Mouse (Mus musculus) forebrain, postnatal 0 days (tissue): ENCODE measurements at regions not wholly inside any gene's neighbourhood (a gene's known extent, or its start where the extent isn't known, plus 50 kb on each side); places are given as distances from the start of the nearest gene placed in this dataset.

Source experiments
- ATAC-seq: fragments of 200-750 bp; cut with Nextera tagmentation; 2 replicates; pipeline ENCODE4 v1.8.0; 2017; ENCODE audit warnings: mild to moderate bottlenecking, moderate library complexity
- DNase-seq: peaks from one replicate; pipeline ENCODE4 v3.0.0-alpha.2; 2015
- H3K27ac ChIP-seq: fragments of 300-500 bp; sonication (generic); 2 replicates; pipeline ENCODE4 v1.5.1; 2014; ENCODE audit warnings: low read depth, mild to moderate bottlenecking, antibody characterized with exemption, low read length, moderate library complexity, mixed read lengths
- H3K27me3 ChIP-seq: fragments of 300-500 bp; sonication (generic); 2 replicates; pipeline ENCODE4 v1.6.1; 2014; ENCODE audit warnings: mild to moderate bottlenecking, low read length, mixed read lengths; ENCODE audit not compliant: insufficient read depth
- H3K36me3 ChIP-seq: fragments of 300-500 bp; sonication (generic); 2 replicates; pipeline ENCODE4 v1.6.1; 2014; ENCODE audit warnings: mild to moderate bottlenecking, moderate library complexity; ENCODE audit not compliant: insufficient read depth
- H3K4me1 ChIP-seq: fragments of 300-500 bp; sonication (generic); 2 replicates; pipeline ENCODE4 v1.6.1; 2014; ENCODE audit warnings: antibody characterized with exemption; ENCODE audit not compliant: insufficient read depth
- H3K4me2 ChIP-seq: fragments of 300-500 bp; sonication (generic); 2 replicates; pipeline ENCODE4 v1.6.1; 2014; ENCODE audit warnings: low read depth, mild to moderate bottlenecking, moderate library complexity
- H3K4me3 ChIP-seq: fragments of 300-500 bp; sonication (generic); 2 replicates; pipeline ENCODE4 v1.5.1; 2014; ENCODE audit warnings: low read depth, low read length, mixed read lengths
- H3K9ac ChIP-seq: fragments of 300-500 bp; sonication (generic); 2 replicates; pipeline ENCODE4 v1.6.1; 2014; ENCODE audit warnings: mild to moderate bottlenecking
- H3K9me3 ChIP-seq: fragments of 300-500 bp; sonication (generic); 2 replicates; pipeline ENCODE4 v1.6.1; 2016; ENCODE audit warnings: low read length
- CTCF ChIP-seq: sonication (generic); IDR thresholded peaks from 2 replicates; pipeline ENCODE4 v1.5.1; 2016; ENCODE audit warnings: antibody characterized with exemption, control low read depth, low read depth
- WGBS: fragments of 180-500 bp; shearing (Covaris S2); extraction: QIAGEN DNeasy Blood & Tissue Kit; methylation state at CpG from one replicate; pipeline ENCODE4 v1.1.7; 2014; 5-methylcytosine and 5-hydroxymethylcytosine counted together

DNA sequence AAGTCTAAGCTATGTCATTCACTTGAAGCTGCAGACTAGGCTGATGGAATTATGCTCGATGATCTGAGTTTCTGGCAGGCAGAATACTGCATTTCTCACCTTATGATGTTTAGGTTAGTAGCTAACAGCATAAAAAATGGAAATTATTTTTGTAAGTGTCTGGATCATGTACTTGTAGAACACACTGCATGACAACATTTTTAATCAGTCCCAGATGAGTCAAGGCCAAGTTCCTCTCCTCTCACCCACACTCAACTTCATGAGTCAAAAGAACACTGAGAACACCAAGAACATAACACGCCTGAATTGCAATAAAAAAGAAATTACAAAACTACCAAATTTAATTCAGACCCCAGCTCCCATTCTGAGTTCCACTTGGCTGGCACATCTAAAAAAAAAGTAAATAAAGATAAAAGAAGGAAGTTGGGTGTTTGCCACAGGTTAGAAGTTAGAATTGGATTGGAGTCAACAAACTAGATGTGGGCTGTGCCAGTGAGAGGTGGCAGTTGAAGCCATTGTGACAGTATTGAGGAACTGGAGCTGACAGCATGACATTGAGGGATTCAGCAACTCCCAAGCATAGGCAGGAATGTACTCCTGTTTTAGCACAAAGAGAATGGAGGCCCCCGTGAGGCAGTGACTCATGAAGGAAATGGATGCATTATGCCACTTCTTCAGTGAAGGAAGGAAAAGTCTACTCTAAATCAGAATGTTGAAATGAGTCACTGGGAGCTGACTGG is 222.8 kb upstream of the 4931408C20Rik start:
- H3K36me3 ChIP-seq, result no peaks in the 10 kb centered on the region
- WGBS, result 68% methylated on average over 3 of the region's 3 CpGs
- DNase-seq, result no peak
- no peak overlapping the region for H3K27ac ChIP-seq
- H3K9me3 ChIP-seq, result no peaks in the 10 kb centered on the region
- H3K4me2 ChIP-seq, result no peak overlapping the region
- no peaks in the 10 kb centered on the region for H3K4me1 ChIP-seq
- TF ChIP-seq CTCF, result no peak
- no peak overlapping the region for H3K9ac ChIP-seq
- ATAC-seq, result peak; percentile 29; the same call in 1 of the 2 replicates
- no peaks in the 10 kb centered on the region for H3K27me3 ChIP-seq
- no peak overlapping the region for H3K4me3 ChIP-seq

DNA sequence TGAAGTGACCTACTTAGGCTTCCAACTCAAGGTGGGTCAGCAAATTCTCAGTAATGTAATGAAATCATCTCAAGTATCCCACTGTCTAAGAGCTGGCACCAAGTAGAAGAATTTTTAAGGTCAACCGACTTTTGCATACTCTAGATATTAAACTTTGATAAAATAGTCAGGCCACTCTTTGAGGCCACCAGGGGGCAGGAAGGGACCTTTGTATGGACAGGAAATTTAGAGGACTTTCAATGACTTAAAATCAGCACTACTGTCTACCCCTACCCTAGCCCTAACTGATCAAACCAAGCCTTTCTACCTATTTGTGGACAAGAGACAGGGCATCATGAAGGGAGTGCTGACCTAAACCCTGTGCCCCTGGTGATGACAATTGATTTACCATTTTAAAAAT is 215.0 kb upstream of the 4931408C20Rik start:
- H3K27me3 ChIP-seq, result no peaks in the 10 kb centered on the region
- H3K9ac ChIP-seq, result no peak overlapping the region
- H3K4me2 ChIP-seq, result no peak overlapping the region
- DNase-seq, result no peak
- H3K4me3 ChIP-seq, result no peak overlapping the region
- no peak for ATAC-seq
- H3K27ac ChIP-seq, result no peak overlapping the region
- no peaks in the 10 kb centered on the region for H3K36me3 ChIP-seq
- no peak for TF ChIP-seq CTCF
- H3K4me1 ChIP-seq, result no peaks in the 10 kb centered on the region
- 97% methylated on average over 1 of the region's 1 CpGs for WGBS
- H3K9me3 ChIP-seq, result no peaks in the 10 kb centered on the region

DNA sequence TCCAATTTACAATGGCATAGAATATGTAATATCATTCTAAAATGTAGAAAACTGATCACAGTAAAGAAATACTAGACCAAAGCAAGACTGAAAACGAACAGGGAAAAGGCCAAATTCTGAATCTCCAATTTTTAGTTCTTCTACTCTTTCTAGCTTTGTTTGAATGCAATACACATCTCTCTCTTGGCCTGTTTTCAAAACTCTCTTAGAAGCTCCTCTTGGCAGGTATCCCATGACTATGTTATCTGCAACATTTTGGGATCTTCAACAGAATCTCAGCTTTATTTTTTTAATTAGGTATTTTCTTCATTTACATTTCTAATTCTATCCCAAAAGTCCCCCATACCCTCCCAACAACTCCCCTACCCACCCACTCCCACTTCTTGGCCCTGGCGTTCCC is 170.2 kb upstream of the 4931408C20Rik start:
- TF ChIP-seq CTCF, result no peak
- 59% methylated on average over 2 of the region's 2 CpGs for WGBS
- no peak for DNase-seq
- H3K27ac ChIP-seq, result no peak overlapping the region
- no peaks in the 10 kb centered on the region for H3K9me3 ChIP-seq
- H3K4me3 ChIP-seq, result no peak overlapping the region
- no peaks in the 10 kb centered on the region for H3K36me3 ChIP-seq
- H3K27me3 ChIP-seq, result no peaks in the 10 kb centered on the region
- ATAC-seq, result no peak
- H3K4me1 ChIP-seq, result no peaks in the 10 kb centered on the region
- no peak overlapping the region for H3K9ac ChIP-seq
- H3K4me2 ChIP-seq, result no peak overlapping the region

DNA sequence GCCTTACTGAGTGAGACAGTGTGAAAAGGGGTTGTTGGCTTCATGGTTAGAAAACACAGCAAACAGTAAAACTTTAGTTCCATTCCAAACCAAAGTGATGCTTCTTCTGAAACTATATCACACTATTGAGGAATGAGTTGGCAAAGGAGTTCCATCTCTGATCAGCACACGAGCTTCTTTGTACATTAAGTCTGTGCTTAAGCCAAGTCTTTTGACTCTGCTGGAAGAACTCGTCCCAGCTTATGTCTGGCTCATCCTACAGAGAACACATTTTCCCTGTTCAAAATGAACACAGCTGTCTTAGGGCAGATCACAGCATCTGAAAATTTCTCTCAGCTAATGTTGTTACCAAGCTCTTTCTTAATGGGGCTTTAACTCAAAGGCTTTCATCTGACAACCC is 166.5 kb upstream of the 4931408C20Rik start:
- Histone ChIP-seq H3K4me3 (no peak overlapping the region), H3K36me3 (no peaks in the 10 kb centered on the region), H3K9ac (no peak overlapping the region), H3K9me3 (no peaks in the 10 kb centered on the region), H3K27me3 (no peaks in the 10 kb centered on the region), H3K27ac (no peak overlapping the region), H3K4me2 (no peak overlapping the region), H3K4me1 (no peaks in the 10 kb centered on the region)
- DNase-seq (no peak), ATAC-seq (peak; percentile 67)
- no peak for TF ChIP-seq CTCF
- 55% methylated on average over 2 of the region's 2 CpGs for WGBS

DNA sequence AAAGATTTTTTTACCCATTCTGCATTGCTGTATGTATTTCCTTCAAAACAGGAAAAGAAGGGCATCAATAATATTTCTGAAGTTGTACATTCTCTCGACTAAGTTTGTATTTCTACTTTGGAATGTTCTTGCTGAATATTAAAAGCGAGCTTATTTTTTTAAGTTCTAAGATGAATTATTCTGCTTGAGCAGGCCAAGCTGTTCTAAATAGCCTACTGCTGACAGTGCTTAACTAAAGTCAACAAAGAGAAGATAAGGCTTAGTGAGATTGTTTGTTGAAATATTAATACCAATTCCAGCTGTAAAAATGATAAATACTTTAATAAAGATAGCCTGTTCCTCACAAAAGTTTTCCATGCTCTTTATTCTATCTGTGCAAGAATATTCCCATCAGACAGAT is 122.0 kb upstream of the 4931408C20Rik start:
- Histone ChIP-seq H3K4me2 (no peak overlapping the region), H3K9me3 (no peaks in the 10 kb centered on the region), H3K36me3 (no peaks in the 10 kb centered on the region), H3K4me1 (no peaks in the 10 kb centered on the region), H3K27me3 (no peaks in the 10 kb centered on the region), H3K27ac (no peak overlapping the region), H3K4me3 (no peak overlapping the region), H3K9ac (no peak overlapping the region)
- TF ChIP-seq CTCF, result no peak
- WGBS, result 80% methylated on average over 2 of the region's 2 CpGs
- no peak for DNase-seq
- no peak for ATAC-seq

DNA sequence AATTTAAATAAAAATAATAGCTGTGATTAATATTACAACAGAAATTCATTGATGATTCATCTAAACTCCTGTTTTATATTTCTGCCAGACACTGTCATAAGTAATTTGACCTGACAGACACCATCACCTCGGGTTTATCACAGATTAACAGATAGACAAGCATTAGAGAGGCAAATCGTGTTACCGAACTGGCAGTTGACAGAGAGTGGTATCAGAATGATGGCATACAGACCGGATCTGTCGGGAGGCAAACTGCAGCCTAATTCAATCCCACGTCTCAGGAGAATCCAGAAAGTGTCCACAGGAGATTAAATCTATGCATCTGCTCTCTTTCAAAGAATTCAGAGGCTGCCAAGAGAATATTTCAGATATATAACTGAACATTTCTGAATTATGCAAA is 77.8 kb upstream of the 4931408C20Rik start:
- ATAC-seq, result no peak
- WGBS, result 70% methylated on average over 6 of the region's 6 CpGs
- H3K9me3 ChIP-seq, result no peaks in the 10 kb centered on the region
- H3K27ac ChIP-seq, result no peak overlapping the region
- H3K9ac ChIP-seq, result no peak overlapping the region
- no peak overlapping the region for H3K4me3 ChIP-seq
- no peak for TF ChIP-seq CTCF
- H3K4me1 ChIP-seq, result no peaks in the 10 kb centered on the region
- no peaks in the 10 kb centered on the region for H3K36me3 ChIP-seq
- no peak for DNase-seq
- H3K4me2 ChIP-seq, result no peak overlapping the region
- no peaks in the 10 kb centered on the region for H3K27me3 ChIP-seq
